Mouse (Mus musculus): ENCODE results near the gene Serpina5. TPM values are rescaled to one million over a fixed set of nuclear protein-coding genes. Genes with fewer than 3 reads are reported as not detected.

Serpina5 gene
- polyA plus RNA-seq, 1 experiment from 2014 or later, result 0.18 TPM

GRCm38 (mm10) chr12:104153041-104153645, 52.2 kb downstream of the Serpina5 start:
- 79% methylated on average over 3 of the region's 3 CpGs for WGBS
- H3K9me3 ChIP-seq (ENCODE audit: control insufficient read depth), result no peaks in the 10 kb centered on the region

GRCm38 (mm10) chr12:104153656-104154055, 52.7 kb downstream of the Serpina5 start, which contains the start of gene Serpina3c:
TSS of gene Serpina3c (minus strand) at chr12:104153870.
- H3K27me3 ChIP-seq (replicated peaks; ENCODE audit: control insufficient read depth, insufficient read depth, low read length), result 0 out of 2 replicates have a peak, but pooled peaks cover 5% of the 10 kb centered on the region
- no peak for TF ChIP-seq CTCF (IDR thresholded peaks at IDR 0.05; ENCODE audit: low read depth)
- no peak within 1 kb of the TSS for H3K4me2 ChIP-seq (replicated peaks; ENCODE audit: low read depth)
- H3K9ac ChIP-seq (ENCODE audit: low read depth, low read length), result no peak within 1 kb of the TSS
- H3K36me3 ChIP-seq (ENCODE audit: control insufficient read depth, insufficient read depth), result no peaks in the 10 kb centered on the region
- no peak within 1 kb of the TSS for H3K27ac ChIP-seq (ENCODE audit: low read depth, low read length)
- ATAC-seq, result no peak
- H3K4me1 ChIP-seq (replicated peaks; ENCODE audit: control insufficient read depth, insufficient read depth, low read length), result no peaks in the 10 kb centered on the region
- no peak within 1 kb of the TSS for H3K4me3 ChIP-seq (ENCODE audit: low read depth, low read length)
- WGBS, result 87% methylated on average over 2 of the region's 2 CpGs
- H3K9me3 ChIP-seq (ENCODE audit: control insufficient read depth), result no peaks in the 10 kb centered on the region

More at GRCm38 (mm10) chr12:104153041-104153645, 52.2 kb downstream of the Serpina5 start:
- ATAC-seq, result no peak
- H3K4me2 ChIP-seq (replicated peaks; ENCODE audit: low read depth), result no peak overlapping the region
- no peaks in the 10 kb centered on the region for H3K36me3 ChIP-seq (ENCODE audit: control insufficient read depth, insufficient read depth)
- H3K4me1 ChIP-seq (replicated peaks; ENCODE audit: control insufficient read depth, insufficient read depth, low read length), result no peaks in the 10 kb centered on the region
- TF ChIP-seq CTCF (IDR thresholded peaks at IDR 0.05; ENCODE audit: low read depth), result no peak
- no peak overlapping the region for H3K4me3 ChIP-seq (ENCODE audit: low read depth, low read length)
- H3K27me3 ChIP-seq (replicated peaks; ENCODE audit: control insufficient read depth, insufficient read depth, low read length), result 0 out of 2 replicates have a peak, but pooled peaks cover 5% of the 10 kb centered on the region
- no peak overlapping the region for H3K27ac ChIP-seq (ENCODE audit: low read depth, low read length)
- H3K9ac ChIP-seq (ENCODE audit: low read depth, low read length), result no peak overlapping the region

Other genes with a start within 250 kb of the Serpina5 start
- 67.1 and 71.2 TPM in 2 replicates for gene Serpina1a, start 237.6 kb upstream of the Serpina5 start, polyA plus RNA-seq (2015; fragmentation: Nextera tagmentation; extraction: Ambion mirVana)
- 7.9 and 9.9 TPM in 2 replicates for gene Serpina1c, start 196.2 kb upstream of the Serpina5 start, polyA plus RNA-seq (2015; fragmentation: Nextera tagmentation; extraction: Ambion mirVana)
- gene Serpina1e, start 142.1 kb upstream of the Serpina5 start, polyA plus RNA-seq (2015; fragmentation: Nextera tagmentation; extraction: Ambion mirVana), result 177 and 211 TPM in 2 replicates
- gene Serpina11, start 111.2 kb upstream of the Serpina5 start, polyA plus RNA-seq (2015; fragmentation: Nextera tagmentation; extraction: Ambion mirVana), result not detected in 2 replicates
- gene Serpina9, start 87.4 kb upstream of the Serpina5 start, polyA plus RNA-seq (2015; fragmentation: Nextera tagmentation; extraction: Ambion mirVana), result not detected in 2 replicates
- gene Serpina12, start 56.7 kb upstream of the Serpina5 start, polyA plus RNA-seq (2015; fragmentation: Nextera tagmentation; extraction: Ambion mirVana), result not detected in 2 replicates
- 0.09 and 0.21 TPM in 2 replicates for gene Serpina3a, start 11.6 kb downstream of the Serpina5 start, polyA plus RNA-seq (2015; fragmentation: Nextera tagmentation; extraction: Ambion mirVana)
- gene Serpina3b, start 26.9 kb downstream of the Serpina5 start, polyA plus RNA-seq (2015; fragmentation: Nextera tagmentation; extraction: Ambion mirVana), result not detected in 2 replicates
- 0.09 TPM in 1 of 2 replicates, not detected in the other for gene Serpina3c, start 52.8 kb downstream of the Serpina5 start, polyA plus RNA-seq (2015; fragmentation: Nextera tagmentation; extraction: Ambion mirVana)
- 0.59 and 0.69 TPM in 2 replicates for gene Serpina3f, start 113.4 kb downstream of the Serpina5 start, polyA plus RNA-seq (2015; fragmentation: Nextera tagmentation; extraction: Ambion mirVana)
- gene Serpina3g, start 135.1 kb downstream of the Serpina5 start, polyA plus RNA-seq (2015; fragmentation: Nextera tagmentation; extraction: Ambion mirVana), result 5.2 and 6.1 TPM in 2 replicates
- gene Serpina3i, start 162.0 kb downstream of the Serpina5 start, polyA plus RNA-seq (2015; fragmentation: Nextera tagmentation; extraction: Ambion mirVana), result not detected in 2 replicates
- gene Serpina3j, start 213.4 kb downstream of the Serpina5 start, polyA plus RNA-seq (2015; fragmentation: Nextera tagmentation; extraction: Ambion mirVana), result not detected in 2 replicates
- gene Serpina3k, start 237.4 kb downstream of the Serpina5 start, polyA plus RNA-seq (2015; fragmentation: Nextera tagmentation; extraction: Ambion mirVana), result not detected in 2 replicates
- not detected in 2 replicates for gene Serpina3m, start 237.4 kb downstream of the Serpina5 start, polyA plus RNA-seq (2015; fragmentation: Nextera tagmentation; extraction: Ambion mirVana)